Mouse (Mus musculus) heart, postnatal 0 days (tissue): ENCODE data around the gene Cxcl2.

Experiments used
- CTCF ChIP-seq: IDR thresholded peaks from 2 replicates; pipeline ENCODE4 v1.5.1; 2016; ENCODE audit warnings: antibody characterized with exemption, control low read depth, low read depth
- EP300 ChIP-seq: IDR thresholded peaks from 2 replicates; pipeline ENCODE4 v1.6.1; 2016; ENCODE audit warnings: antibody characterized with exemption, low read depth

DNA sequence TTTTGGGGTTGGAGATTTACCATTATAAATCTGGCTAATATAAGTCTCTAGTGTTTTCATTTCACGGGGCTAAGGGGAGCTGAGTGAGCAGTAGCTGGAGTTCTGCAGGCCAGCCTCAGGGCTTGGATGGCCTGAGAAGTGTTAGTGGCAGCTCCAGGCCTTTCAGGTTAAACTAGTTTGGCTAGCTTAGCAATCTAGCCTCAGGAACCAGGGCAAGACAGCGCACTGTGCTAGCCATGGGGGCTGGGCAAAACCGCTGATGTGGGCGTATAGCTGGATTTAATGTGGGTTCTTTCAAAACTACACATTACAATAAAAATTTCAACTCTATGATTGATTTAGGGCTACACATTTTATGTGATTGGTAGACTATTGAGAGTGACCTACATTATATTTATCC is 19.3 kb downstream of the Cxcl2 start:
- no peak for TF ChIP-seq EP300
- no peak for TF ChIP-seq CTCF
